Mouse (Mus musculus): ENCODE results near the gene Gm3646.

The Gm3646 gene

GRCm38 (mm10) chr1:39779111-39779980, 25.8 kb downstream of the Gm3646 start:
- DNase-seq (ENCODE audit: low spot score in 2 of 2): no peak

GRCm38 (mm10) chr1:39773991-39774729, 31.0 kb downstream of the Gm3646 start:
- DNase-seq (ENCODE audit: low spot score in 2 of 2): peak in 1 of 2 experiments; percentile 49

DNA sequence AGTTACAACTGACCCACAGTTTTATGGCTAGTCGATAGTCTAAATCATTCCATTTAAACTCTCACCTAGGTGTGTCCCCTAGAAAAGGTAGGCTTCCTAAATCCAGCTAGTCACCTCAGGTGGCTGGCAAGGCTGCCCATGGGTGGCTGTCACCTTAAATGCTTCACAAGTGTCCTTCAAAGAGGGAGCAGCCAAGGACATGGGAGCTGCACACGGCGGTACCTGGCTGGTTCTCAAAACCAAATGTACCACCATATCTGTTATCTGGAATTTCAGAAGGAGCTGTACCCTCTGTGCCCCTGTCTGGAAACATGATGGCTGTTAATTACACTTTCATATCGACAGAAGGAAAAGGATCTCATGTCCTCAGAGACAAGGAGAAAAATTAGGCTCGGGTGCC, 31.6 kb downstream of the Gm3646 start:
- no peak for DNase-seq (ENCODE audit: low spot score in 2 of 2)

DNA sequence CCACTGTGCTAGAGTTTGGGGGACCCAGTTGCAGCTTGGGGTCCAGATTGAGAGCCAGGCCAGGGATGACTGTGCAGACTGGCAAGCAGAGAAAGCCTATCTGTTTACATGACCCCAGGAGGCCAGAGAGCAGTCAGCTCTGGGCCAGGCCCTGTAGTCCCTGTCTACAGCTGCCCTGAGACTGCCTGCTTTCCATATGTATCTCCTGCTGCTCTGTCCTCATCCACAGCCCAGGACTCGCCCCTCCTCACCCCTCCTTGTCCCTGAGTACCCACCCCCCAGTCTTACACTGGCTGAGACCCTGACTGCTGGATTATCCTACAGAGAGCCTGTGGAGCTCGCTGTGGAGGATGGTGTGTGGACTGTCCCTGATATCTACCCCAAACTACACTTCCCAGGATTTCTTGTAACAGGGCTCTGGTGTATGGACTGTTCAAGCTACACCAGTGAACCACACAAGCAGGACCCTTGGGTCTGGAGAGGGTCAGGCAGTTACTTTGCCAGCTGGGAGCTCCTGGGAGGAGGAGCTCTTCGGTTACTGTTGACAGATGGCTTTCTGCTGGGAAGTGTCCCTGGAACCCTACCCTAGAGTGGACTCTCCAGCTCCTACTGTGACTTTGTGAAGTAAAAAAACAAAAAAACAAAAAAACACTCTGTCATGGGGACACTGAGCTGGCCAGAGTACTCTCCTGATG, 32.6 kb downstream of the Gm3646 start:
- peak in 1 of 2 experiments; percentile 45 for DNase-seq (ENCODE audit: low spot score in 2 of 2)

- no peak for DNase-seq (ENCODE audit: low spot score in 2 of 2)
These were observed 34.7 kb downstream of the Gm3646 start for GRCm38 (mm10) chr1:39770436-39770835.

GRCm38 (mm10) chr1:39768017-39768416, 37.1 kb downstream of the Gm3646 start:
- DNase-seq (ENCODE audit: low spot score in 2 of 2): no peak

- no peak for DNase-seq (ENCODE audit: low spot score in 2 of 2)
These were observed 39.2 kb downstream of the Gm3646 start for GRCm38 (mm10) chr1:39765854-39766493.

DNA sequence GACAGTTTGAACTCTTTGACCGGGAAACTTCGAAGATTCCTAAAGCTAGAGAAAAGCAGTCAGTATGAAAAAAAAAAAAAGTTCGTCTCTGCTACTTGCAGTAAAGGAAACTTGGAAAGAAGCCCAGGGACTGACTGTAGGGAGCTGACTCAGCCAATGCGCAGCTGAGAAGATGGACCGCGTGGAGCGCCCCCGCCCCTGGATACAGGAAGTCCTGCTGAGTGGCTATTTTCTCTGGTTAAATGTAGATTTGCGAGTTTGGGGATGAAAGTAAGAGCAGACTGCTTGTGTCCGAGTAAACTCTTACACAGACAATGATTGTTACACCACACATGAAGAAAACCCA, 43.1 kb downstream of the Gm3646 start:
- peak in 1 of 2 experiments; percentile 46 for DNase-seq (ENCODE audit: low spot score in 2 of 2)

DNA sequence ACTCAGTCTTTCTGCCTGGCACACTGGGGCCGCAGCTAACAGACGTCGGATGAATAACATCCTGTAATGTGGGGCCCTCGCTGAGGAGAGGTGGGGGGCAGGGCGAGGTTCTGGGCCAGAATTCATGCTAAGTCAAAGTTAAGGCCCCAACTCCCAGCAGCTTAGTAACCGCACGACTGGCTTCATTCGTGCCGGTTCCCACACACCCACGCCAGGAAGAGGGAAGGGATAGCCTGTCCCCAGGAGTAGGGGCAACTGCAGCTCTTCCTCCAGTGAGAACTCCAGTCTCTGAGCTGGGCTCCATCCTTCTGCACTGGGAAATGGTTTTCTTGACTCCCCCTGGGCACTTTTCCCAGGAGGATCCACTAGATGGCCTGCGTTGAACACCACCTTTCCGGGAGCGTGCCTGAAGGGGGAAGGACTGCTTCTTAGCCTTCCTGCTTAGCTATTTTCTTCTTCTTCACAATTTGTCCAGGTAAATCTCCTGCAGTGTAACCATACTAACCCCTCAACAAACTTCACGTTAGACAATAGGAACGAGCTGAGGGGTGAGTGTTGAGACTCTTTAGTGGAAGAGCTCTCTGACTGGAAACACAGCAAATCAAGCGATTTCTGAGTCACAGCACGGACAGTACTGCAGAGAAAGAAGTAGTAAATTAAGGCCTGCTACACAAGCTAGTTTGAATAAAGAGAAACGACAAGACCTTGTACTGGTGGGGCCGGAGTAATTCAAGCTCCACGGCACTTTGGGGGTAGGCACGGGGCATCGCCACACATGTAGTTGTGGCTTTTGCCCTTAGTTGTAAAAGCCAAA, 43.7 kb downstream of the Gm3646 start:
- peak in 1 of 2 experiments; percentile 38 for DNase-seq (ENCODE audit: low spot score in 2 of 2)

DNA sequence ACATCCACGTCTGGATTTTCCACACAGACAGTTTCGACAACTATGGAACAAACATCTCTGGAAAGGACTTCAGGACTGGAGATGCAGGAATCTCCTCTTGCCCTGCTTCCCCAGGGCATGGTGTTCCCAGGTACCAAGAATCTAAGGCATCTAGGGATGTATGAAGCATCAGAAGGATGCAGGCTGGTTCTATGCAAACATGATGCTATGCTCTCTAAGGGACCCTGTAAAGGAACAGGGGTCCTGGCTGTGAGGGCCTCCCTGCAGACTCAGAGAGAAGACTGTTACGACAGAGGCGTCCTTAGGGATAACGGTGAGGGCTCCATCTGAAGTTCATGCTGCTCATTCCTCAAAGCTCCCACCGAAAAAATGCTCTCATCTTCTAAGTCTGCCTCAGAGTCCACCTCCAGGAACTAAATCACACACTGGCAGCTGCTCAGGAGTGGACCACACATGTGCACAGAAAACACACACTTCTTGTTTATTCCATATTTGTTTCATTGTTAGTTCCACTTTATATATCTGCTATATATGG, 44.9 kb downstream of the Gm3646 start:
- no peak for DNase-seq (ENCODE audit: low spot score in 2 of 2)

- DNase-seq (ENCODE audit: low spot score in 2 of 2): no peak
These were observed 45.6 kb downstream of the Gm3646 start for GRCm38 (mm10) chr1:39759231-39760175.

DNA sequence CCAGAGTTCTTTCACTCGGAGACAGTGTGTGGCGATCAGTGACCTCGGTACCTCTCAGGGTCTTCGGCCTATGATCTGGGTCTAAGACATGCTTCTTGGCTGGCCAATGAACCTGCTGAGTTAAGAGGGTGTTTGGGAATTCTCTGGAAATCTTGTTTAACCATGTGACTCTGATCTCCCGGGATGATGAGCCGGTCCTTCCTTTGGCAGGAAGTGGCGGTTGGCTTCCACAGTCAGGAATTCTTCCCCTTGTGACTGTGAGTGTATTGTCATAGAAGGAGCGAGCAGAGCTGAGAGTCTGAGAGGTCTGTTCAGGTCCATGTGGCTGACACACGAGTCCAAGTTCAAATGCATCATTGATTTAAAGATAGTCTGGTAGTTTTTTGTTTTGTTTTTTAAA, 46.9 kb downstream of the Gm3646 start:
- no peak for DNase-seq (ENCODE audit: low spot score in 2 of 2)

DNA sequence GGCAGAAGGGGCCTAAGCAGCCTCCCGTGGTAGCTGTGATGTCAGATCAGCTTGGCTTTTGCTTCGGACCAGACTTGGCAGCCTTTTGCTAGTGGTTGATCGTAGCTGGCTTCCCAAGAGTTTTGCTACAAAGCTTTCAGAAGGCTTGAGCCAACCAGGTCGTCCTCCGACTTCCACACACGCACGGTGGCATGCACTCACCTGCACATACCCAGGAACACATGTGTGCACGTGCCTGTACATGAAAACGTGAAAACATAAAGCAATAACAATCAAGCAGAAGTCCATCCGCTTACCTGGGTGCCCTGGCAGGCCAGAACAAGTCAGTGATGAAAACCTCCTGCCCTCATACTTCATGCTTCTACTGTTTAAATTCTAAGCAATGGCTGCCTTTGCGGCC, 48.2 kb downstream of the Gm3646 start:
- DNase-seq (ENCODE audit: low spot score in 2 of 2): no peak

GRCm38 (mm10) chr1:39754224-39754957, 50.7 kb downstream of the Gm3646 start:
- no peak for DNase-seq (ENCODE audit: low spot score in 2 of 2)

Data from cerebellum, postnatal 4 days (tissue).